Comparison of ENCODE assay signal across 30 mouse cellular contexts in the genomic region with DNA sequence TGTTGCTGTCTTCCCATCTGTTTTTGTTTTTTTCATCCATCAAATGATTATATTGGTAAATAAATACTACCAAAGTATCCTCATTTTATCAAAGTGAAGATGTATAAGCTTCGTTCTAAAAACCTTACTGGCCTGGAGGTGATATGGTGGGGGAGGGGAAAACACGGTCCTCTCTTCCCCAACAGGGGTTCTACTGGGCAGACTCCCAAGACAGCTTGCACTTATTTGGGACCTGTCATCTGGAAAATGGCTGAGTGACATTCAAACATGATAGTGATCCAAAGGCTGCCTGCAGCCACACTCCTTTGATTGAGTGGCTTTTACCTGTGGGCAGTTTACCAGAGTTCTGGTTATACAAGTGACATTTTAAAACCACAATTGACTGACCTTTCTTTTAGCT.
"Had no signal": no experiment of that assay in that cellular context is flagged by ENCODE, and none has a peak within 500 bp of the region (broad histone marks: within the 10 kb centered on the region; RNA-seq: fewer than 3 reads in every experiment).

No protein-coding gene starts in this region.

- H3K36me3 ChIP-seq: heart, embryonic 12.5 days; heart, embryonic 13.5 days; heart, embryonic 15.5 days; hindbrain, embryonic 10.5 days; intestine, embryonic 15.5 days; kidney, embryonic 15.5 days had no signal

- H3K27ac ChIP-seq: heart, embryonic 13.5 days; heart, embryonic 15.5 days; hindbrain, embryonic 10.5 days; hindbrain, embryonic 12.5 days; hindbrain, embryonic 13.5 days; hindbrain, embryonic 14.5 days; hindbrain, embryonic 15.5 days; hindbrain, postnatal 0 days; intestine, embryonic 15.5 days; kidney, embryonic 15.5 days; kidney, postnatal 0 days; layer of hippocampus, adult 2 months; left cerebral cortex, adult 2 months had no signal

- H3K27me3 ChIP-seq: heart, embryonic 12.5 days; heart, embryonic 13.5 days; heart, embryonic 15.5 days; hindbrain, embryonic 12.5 days; hindbrain, embryonic 13.5 days; hindbrain, embryonic 15.5 days; intestine, embryonic 15.5 days; kidney, embryonic 15.5 days had no signal

- DNase-seq: heart, postnatal 10 days; heart, postnatal 14 days; heart, postnatal 36 days; heart, postnatal 4 days; kidney, adult 11 months; kidney, adult 18-20 months; kidney, adult 2 months; kidney, adult 8-10 months; kidney, adult 9 months; kidney, postnatal 10 days; kidney, postnatal 14 days; kidney, postnatal 25 days; kidney, postnatal 36 days; kidney, postnatal 4 days; layer of hippocampus, adult 9-11 months; layer of hippocampus, postnatal 36 days had no signal

- H3K4me3 ChIP-seq: heart, embryonic 12.5 days; heart, embryonic 13.5 days; heart, embryonic 15.5 days; hindbrain, embryonic 10.5 days; hindbrain, embryonic 12.5 days; hindbrain, embryonic 13.5 days; hindbrain, embryonic 15.5 days; intestine, embryonic 15.5 days; kidney, embryonic 15.5 days; layer of hippocampus, adult 2 months; left cerebral cortex, adult 2 months had no signal

- H3K4me1 ChIP-seq: heart, embryonic 12.5 days; heart, embryonic 15.5 days; intestine, embryonic 15.5 days; kidney, embryonic 15.5 days had no signal
